Mouse (Mus musculus) erythroblast, embryonic 14.5 days (primary cell): ENCODE data around the gene Tenm2. TPM values are rescaled to one million over a fixed set of nuclear protein-coding genes. Genes with fewer than 3 reads are reported as not detected.

Source experiments
- H3K27me3 ChIP-seq: 2 replicates; pipeline ENCODE4 v1.6.1; 2012; ENCODE audit warnings: inconsistent platforms; ENCODE audit not compliant: control insufficient read depth
- H3K36me3 ChIP-seq: 2 replicates; pipeline ENCODE4 v1.6.1; 2012; ENCODE audit warnings: mild to moderate bottlenecking, inconsistent platforms; ENCODE audit not compliant: control insufficient read depth
- H3K4me1 ChIP-seq: 2 replicates; pipeline ENCODE4 v1.6.1; 2012; ENCODE audit warnings: inconsistent platforms; ENCODE audit not compliant: control insufficient read depth
- H3K4me3 ChIP-seq: replicated peaks from 2 replicates; pipeline ENCODE3; 2012; ENCODE audit warnings: moderate library complexity, mild to moderate bottlenecking, inconsistent platforms
- H3K9me3 ChIP-seq: 2 replicates; pipeline ENCODE4 v1.6.1; 2012; ENCODE audit warnings: low read length, inconsistent platforms, mixed read lengths; ENCODE audit not compliant: control insufficient read depth
- GATA1 ChIP-seq: IDR thresholded peaks from 2 replicates; pipeline ENCODE4 v1.6.1; 2012; ENCODE audit warnings: low read length, inconsistent platforms, mixed read lengths
- TAL1 ChIP-seq: IDR thresholded peaks from 3 replicates; pipeline ENCODE4 v1.6.1; 2012; ENCODE audit warnings: low read length, inconsistent platforms, mixed read lengths
- polyA plus RNA-seq: library from polyadenylated mRNA; stranded (reverse); fragments of >175 nt; gene quantifications from 2 replicates; pipeline ENCODE4 v1.2.3, GENCODE M21; 2012

The Tenm2 gene
- polyA plus RNA-seq, result under 0.01 and 0.01 TPM in 2 replicates

GRCm38 (mm10) chr11:37235914-37236600, at the start of gene Tenm2:
Gene Tenm2 (minus strand): TSS chr11:37235964.
- no peaks in the 10 kb centered on the region for H3K36me3 ChIP-seq
- no peaks in the 10 kb centered on the region for H3K9me3 ChIP-seq
- H3K4me1 ChIP-seq, result no peaks in the 10 kb centered on the region
- peaks cover 32% of the 10 kb centered on the region for H3K27me3 ChIP-seq
- TF ChIP-seq GATA1 (no peak), TAL1 (no peak)
- peak within 1 kb of the TSS; percentile 37 for H3K4me3 ChIP-seq

GRCm38 (mm10) chr11:37285186-37285585, 49.4 kb upstream of the Tenm2 start:
- no peaks in the 10 kb centered on the region for H3K9me3 ChIP-seq
- H3K4me1 ChIP-seq, result no peaks in the 10 kb centered on the region
- no peak for TF ChIP-seq GATA1
- no peak for TF ChIP-seq TAL1
- H3K27me3 ChIP-seq, result no peaks in the 10 kb centered on the region
- no peak overlapping the region for H3K4me3 ChIP-seq
- H3K36me3 ChIP-seq, result no peaks in the 10 kb centered on the region

GRCm38 (mm10) chr11:37248796-37249195, 13.0 kb upstream of the Tenm2 start:
- no peaks in the 10 kb centered on the region for H3K4me1 ChIP-seq
- H3K4me3 ChIP-seq, result no peak overlapping the region
- TF ChIP-seq GATA1 (no peak), TAL1 (no peak)
- no peaks in the 10 kb centered on the region for H3K36me3 ChIP-seq
- no peaks in the 10 kb centered on the region for H3K9me3 ChIP-seq
- H3K27me3 ChIP-seq, result no peaks in the 10 kb centered on the region

DNA sequence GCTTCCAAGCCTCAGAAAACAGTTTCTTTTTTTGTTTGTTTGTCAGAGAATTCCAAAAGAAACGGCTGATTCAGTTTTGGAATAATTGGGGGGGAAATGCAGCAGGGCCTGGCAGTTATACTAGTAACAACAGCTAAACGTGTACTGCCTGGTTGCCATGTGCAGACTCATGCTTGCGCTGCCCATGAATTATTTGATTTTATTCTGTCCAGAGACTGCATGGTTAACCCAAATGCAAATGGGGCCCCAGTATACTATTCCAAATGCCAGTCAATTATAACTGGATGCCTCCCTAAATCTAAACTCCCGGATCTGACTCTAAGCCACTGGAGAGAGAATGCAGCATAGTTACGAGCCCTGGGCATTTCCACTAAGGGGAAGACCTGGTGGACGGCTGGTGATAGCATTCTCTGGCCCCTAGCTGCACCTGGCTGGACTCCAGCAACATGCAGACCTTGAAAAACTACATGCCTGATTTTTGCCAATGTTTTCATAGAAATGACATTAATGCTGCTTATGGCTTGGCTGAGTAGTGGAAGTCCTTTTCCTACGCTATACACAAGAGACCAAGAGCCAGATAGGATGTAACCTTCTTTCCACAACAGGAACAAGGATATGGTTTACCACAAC, 1.4 kb upstream of the Tenm2 start:
- H3K27me3 ChIP-seq, result peaks cover 32% of the 10 kb centered on the region
- H3K9me3 ChIP-seq, result no peaks in the 10 kb centered on the region
- no peak overlapping the region for H3K4me3 ChIP-seq
- TF ChIP-seq TAL1, result no peak
- no peak for TF ChIP-seq GATA1
- H3K36me3 ChIP-seq, result no peaks in the 10 kb centered on the region
- no peaks in the 10 kb centered on the region for H3K4me1 ChIP-seq

DNA sequence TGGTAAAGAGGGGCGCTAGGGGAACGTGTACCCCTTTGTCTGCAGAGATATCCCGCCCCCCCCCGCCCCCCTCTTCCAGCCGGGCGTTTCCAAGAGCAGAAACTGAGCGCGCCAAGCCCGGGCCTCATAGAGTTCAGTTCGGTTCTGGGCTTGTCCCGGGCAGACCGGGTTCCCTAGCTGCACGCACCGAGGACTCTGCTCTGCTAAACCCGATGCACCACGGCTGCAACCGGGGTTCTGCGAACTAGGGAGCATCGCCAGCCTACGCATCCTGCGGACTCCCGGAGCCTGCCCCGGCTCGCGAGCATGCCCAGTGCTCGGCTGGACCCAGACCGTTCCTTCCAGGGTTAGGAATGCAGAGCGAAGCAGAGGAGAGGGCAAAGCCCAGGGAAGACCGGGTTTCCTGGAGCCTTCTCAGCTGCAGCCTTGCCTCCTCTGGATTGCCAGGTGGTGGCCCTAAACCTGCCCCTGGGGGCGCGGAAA, 878 bp upstream of the Tenm2 start:
- H3K4me1 ChIP-seq, result no peaks in the 10 kb centered on the region
- H3K36me3 ChIP-seq, result no peaks in the 10 kb centered on the region
- H3K27me3 ChIP-seq, result peaks cover 32% of the 10 kb centered on the region
- no peak overlapping the region for H3K4me3 ChIP-seq
- no peaks in the 10 kb centered on the region for H3K9me3 ChIP-seq
- TF ChIP-seq TAL1, result no peak
- no peak for TF ChIP-seq GATA1

GRCm38 (mm10) chr11:37235021-37235795, 556 bp downstream of the Tenm2 start:
- TF ChIP-seq GATA1, result no peak
- no peak for TF ChIP-seq TAL1
- Histone ChIP-seq H3K9me3 (no peaks in the 10 kb centered on the region), H3K36me3 (no peaks in the 10 kb centered on the region), H3K27me3 (peaks cover 32% of the 10 kb centered on the region), H3K4me1 (no peaks in the 10 kb centered on the region), H3K4me3 (no peak overlapping the region)

DNA sequence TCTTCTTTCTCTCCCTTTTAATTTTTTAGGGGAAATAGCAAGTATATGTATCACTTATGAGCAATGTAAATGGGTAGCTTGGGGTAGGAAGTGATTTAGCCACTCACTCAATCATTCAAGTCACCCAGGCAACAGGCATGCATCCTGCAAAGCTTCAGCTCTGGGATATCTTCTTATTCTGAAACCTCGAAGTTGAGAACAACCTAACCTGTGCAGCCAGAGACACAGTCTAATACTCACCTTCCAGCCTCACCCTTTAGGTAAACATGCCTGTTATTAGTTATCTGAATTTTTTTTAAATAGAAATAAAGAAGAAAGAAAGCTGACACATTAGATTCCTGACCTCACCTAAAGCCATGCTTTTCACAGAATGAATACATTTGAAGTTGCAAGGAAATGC, 8.4 kb downstream of the Tenm2 start:
- no peaks in the 10 kb centered on the region for H3K36me3 ChIP-seq
- H3K27me3 ChIP-seq, result no peaks in the 10 kb centered on the region
- no peaks in the 10 kb centered on the region for H3K4me1 ChIP-seq
- H3K4me3 ChIP-seq, result no peak overlapping the region
- TF ChIP-seq GATA1 (no peak), TAL1 (no peak)
- H3K9me3 ChIP-seq, result no peaks in the 10 kb centered on the region

DNA sequence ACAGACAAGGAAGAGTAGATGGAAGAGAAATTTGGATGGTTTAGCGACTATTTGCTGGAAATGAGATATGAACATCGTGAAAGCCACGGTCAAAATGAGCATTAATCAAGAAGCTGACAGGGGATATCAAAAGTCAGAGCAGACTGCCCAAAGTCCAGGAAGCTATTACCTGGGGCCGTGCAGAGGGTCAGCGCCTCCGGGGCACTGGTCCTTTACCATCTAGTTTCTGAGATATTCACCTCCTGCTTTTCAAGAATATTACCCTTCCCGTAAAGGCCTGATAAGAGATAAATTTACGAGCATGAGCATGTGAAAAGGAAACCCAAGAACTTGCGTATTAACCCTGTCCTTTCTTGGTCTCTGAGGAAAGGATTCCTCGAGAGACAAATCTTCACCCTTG, 8.8 kb downstream of the Tenm2 start:
- TF ChIP-seq GATA1 (no peak), TAL1 (no peak)
- Histone ChIP-seq H3K9me3 (no peaks in the 10 kb centered on the region), H3K36me3 (no peaks in the 10 kb centered on the region), H3K4me3 (no peak overlapping the region), H3K27me3 (no peaks in the 10 kb centered on the region), H3K4me1 (no peaks in the 10 kb centered on the region)

DNA sequence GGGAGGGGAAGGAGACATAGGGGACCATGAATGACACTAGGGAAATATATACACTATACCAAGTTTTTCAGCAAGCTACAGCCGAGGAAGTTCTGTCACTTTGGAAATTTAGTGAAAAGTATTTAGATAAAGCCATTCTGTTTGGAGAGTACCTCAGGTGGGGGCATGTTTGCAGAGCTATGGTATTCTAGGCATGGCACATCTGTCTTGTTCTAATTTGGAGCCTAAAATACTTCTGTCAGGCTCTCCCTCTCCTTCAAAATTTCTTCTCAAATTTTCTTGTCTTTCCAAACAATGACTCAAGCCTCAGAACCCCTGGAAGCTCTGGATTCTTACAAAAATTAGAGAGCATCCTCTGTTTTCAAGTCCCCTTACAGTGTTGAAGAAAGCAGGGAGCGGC, 13.0 kb downstream of the Tenm2 start:
- TF ChIP-seq GATA1 (no peak), TAL1 (no peak)

More for the DNA sequence above, 13.0 kb downstream of the Tenm2 start:
- H3K4me3 ChIP-seq, result no peak overlapping the region
- H3K4me1 ChIP-seq, result no peaks in the 10 kb centered on the region
- H3K27me3 ChIP-seq, result no peaks in the 10 kb centered on the region
- no peaks in the 10 kb centered on the region for H3K9me3 ChIP-seq
- no peaks in the 10 kb centered on the region for H3K36me3 ChIP-seq
